In genomic region chr9:71535730-71536129, GRCm38 (mm10) we compare ENCODE assay signal across 29 mouse cellular contexts. TPM values are rescaled to one million over a fixed set of nuclear protein-coding genes. Genes with fewer than 3 reads are reported as not detected.
"Had no signal": no experiment of that assay in that cellular context is flagged by ENCODE, and none has a peak within 500 bp of the region (broad histone marks: within the 10 kb centered on the region; RNA-seq: fewer than 3 reads in every experiment).

No protein-coding gene starts in this region.

- H3K27ac ChIP-seq: embryonic facial prominence, embryonic 10.5 days; embryonic facial prominence, embryonic 12.5 days; embryonic facial prominence, embryonic 13.5 days; embryonic facial prominence, embryonic 15.5 days; forebrain, embryonic 10.5 days; forebrain, embryonic 12.5 days; forebrain, embryonic 13.5 days; forebrain, embryonic 15.5 days; gastrocnemius, adult 2 months had no signal

- H3K4me3 ChIP-seq: embryonic facial prominence, embryonic 10.5 days; embryonic facial prominence, embryonic 12.5 days; embryonic facial prominence, embryonic 13.5 days; embryonic facial prominence, embryonic 15.5 days; erythroblast, embryonic 14.5 days; forebrain, embryonic 10.5 days; forebrain, embryonic 12.5 days; forebrain, embryonic 13.5 days; forebrain, embryonic 15.5 days; gastrocnemius, adult 2 months had no signal

- H3K4me2 ChIP-seq: embryonic facial prominence, embryonic 12.5 days; embryonic facial prominence, embryonic 13.5 days; embryonic facial prominence, embryonic 15.5 days; forebrain, embryonic 12.5 days; forebrain, embryonic 13.5 days; forebrain, embryonic 15.5 days had no signal

- DNase-seq: cerebellum, adult 2 months; cerebellum, adult 8-10 months; cerebellum, adult 9-10 months; cerebellum, adult 9-11 months; cerebellum, postnatal 10 days; cerebellum, postnatal 14 days; cerebellum, postnatal 25 days; cerebellum, postnatal 36 days; embryo, embryonic 11 days; forebrain, postnatal 0 days; gastrocnemius, adult 2 months; gastrocnemius, postnatal 10 days; gastrocnemius, postnatal 14 days; gastrocnemius, postnatal 25 days; gastrocnemius, postnatal 36 days; heart, adult 11 months; heart, adult 18-20 months had no signal

- H3K9me3 ChIP-seq: embryonic facial prominence, embryonic 10.5 days; embryonic facial prominence, embryonic 12.5 days; embryonic facial prominence, embryonic 13.5 days; embryonic facial prominence, embryonic 15.5 days; forebrain, embryonic 10.5 days; forebrain, embryonic 12.5 days; forebrain, embryonic 13.5 days; forebrain, embryonic 15.5 days had no signal

- H3K9ac ChIP-seq: embryonic facial prominence, embryonic 12.5 days; embryonic facial prominence, embryonic 13.5 days; embryonic facial prominence, embryonic 15.5 days; forebrain, embryonic 12.5 days; forebrain, embryonic 13.5 days; forebrain, embryonic 15.5 days; forebrain, postnatal 0 days had no signal

- H3K36me3 ChIP-seq: embryonic facial prominence, embryonic 10.5 days; embryonic facial prominence, embryonic 12.5 days; embryonic facial prominence, embryonic 13.5 days; embryonic facial prominence, embryonic 15.5 days; forebrain, embryonic 10.5 days; forebrain, embryonic 12.5 days; forebrain, embryonic 15.5 days had no signal

- H3K27me3 ChIP-seq: embryonic facial prominence, embryonic 12.5 days; embryonic facial prominence, embryonic 13.5 days; embryonic facial prominence, embryonic 15.5 days; forebrain, embryonic 12.5 days; forebrain, embryonic 13.5 days; forebrain, embryonic 15.5 days had no signal

- ATAC-seq: forebrain, embryonic 13.5 days; forebrain, embryonic 14.5 days; forebrain, embryonic 15.5 days; forebrain, embryonic 16.5 days; forebrain, postnatal 0 days had no signal

- H3K4me1 ChIP-seq: embryonic facial prominence, embryonic 10.5 days; embryonic facial prominence, embryonic 12.5 days; embryonic facial prominence, embryonic 13.5 days; embryonic facial prominence, embryonic 15.5 days; forebrain, embryonic 10.5 days; forebrain, embryonic 12.5 days; forebrain, embryonic 13.5 days; forebrain, embryonic 15.5 days had no signal

RNA-seq across cellular contexts. Expression of gene Myzap, which starts 56.4 kb away (rescaled TPM):
- total RNA-seq: granulocyte monocyte progenitor cell, adult 5-6 weeks had no signal
- polyA plus RNA-seq: erythroblast, embryonic 14.5 days had no signal
